Mouse (Mus musculus) A20 (cell line): ENCODE data around the gene Ccm2.

Source experiments
- DNase-seq: peaks from one replicate; pipeline ENCODE4 v3.0.0-alpha.2; 2011; ENCODE audit warnings: low read depth, low spot score

Gene Ccm2

DNA sequence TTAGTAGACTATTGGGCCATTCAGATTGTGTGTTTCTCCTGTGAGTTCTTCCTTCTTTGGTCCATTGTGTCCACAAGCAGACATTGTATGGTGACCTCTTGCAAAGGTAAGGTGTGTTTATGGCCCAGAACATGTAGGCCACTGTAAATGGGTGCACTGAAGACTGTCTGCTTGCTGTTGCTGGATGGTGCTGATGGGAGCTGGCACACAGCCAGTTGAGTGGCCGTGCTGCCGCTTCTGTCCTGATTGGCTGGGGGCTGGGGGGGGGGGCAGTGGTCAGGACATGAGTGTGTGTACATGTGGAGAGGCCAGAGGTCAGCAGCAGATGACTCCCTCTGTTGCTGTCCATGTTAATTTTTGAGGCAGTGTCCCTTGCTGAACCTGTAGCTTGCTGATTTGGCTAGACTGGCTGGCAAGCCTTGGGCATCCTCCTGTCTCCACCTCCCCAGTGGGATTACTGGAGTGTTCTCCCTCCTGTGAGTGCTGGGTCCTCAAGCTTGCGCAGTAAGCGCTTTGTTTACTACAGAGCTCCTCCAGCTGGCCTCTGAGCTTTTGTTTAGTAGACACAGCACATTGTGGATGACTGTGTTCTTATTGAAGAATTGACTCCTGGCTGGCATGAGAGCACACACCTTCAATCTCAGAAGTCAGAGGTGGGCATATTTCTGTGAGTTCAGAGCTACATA is 33.5 kb downstream of the Ccm2 start:
- no peak for DNase-seq

DNA sequence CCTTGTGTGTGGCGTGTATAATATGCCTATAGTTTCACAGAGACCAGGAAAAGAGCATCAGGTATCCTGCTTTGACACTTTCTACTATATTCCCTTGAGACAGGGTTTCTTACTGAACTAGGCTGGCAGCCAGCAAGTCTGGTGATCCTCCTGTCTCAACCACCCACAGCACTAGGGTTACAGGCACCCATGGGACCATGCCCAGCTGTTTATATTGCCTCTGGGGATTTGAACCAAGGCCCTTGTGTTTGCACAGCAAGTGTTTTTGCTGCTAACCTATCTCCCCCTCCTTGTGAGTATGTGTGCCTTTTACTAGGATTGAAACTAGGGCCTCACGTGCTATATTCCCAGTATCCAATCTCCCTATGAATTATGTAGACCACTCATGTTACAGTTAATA is 34.9 kb downstream of the Ccm2 start:
- DNase-seq: peak; percentile 63

GRCm38 (mm10) chr11:6585748-6586147 is 39.1 kb downstream of the Ccm2 start:
- DNase-seq: peak; percentile 64

DNA sequence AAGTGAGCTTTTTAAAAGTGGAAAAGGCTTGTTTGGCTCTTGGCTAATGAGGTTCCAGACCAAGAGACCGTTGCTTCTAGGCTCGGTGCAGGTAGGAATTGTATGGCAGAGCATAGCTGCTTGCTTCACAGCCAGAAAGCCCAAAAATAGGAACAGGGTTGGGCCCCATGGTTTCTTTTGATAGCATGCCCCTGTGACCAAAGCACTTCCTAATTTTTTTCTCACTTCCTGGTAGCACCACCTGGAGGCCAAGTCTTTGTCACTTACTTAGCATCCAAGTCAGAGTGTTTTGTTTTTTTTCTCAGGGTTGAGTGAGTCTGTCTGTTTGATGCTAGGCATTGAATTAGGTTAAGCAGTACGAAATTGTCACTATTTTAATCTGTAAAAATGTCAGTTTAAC is 40.0 kb downstream of the Ccm2 start:
- peak; percentile 92 for DNase-seq

- DNase-seq: peak; percentile 91
Measured at GRCm38 (mm10) chr11:6587249-6587940, 40.7 kb downstream of the Ccm2 start.

DNA sequence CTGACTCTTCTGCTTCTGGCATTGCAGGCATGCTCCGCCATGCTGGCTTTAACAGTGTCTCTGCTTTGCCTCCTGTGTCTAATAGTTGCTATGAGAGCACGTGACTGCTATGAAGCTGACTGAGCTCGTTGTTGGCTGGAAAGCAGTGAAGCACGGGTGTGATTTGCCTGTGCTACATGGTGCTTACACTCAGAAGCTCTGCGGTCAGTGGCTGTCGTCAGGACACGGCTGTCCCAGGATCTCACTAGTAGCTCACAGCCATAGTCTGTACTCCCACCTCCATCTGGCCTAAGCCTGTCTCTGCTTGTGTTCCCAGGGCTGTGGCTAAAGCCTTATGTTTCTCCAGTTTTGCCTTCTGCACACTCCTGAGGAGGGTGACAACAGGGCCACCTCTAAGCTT is 41.6 kb downstream of the Ccm2 start:
- DNase-seq: peak; percentile 84

DNA sequence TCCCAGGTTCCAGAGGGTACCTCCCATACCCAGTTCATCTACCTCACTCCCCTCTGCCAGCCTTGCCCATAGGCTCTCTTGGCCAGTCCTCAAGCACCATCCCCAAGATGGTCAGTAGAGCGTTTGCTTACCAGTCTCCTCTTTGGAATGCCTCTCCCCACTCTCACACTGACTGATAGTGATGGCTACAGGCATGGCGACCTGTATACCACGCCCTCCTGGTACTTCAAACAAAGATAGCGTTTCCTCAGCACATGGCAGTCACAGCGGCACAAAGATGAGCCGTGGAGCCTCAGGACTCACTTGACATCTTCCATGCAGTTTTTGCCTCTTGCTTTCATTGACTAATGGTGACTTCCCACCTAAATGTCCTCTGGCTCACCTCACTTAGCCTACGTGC is 43.2 kb downstream of the Ccm2 start:
- DNase-seq: no peak

GRCm38 (mm10) chr11:6590933-6591675 is 44.4 kb downstream of the Ccm2 start:
- DNase-seq: no peak

DNA sequence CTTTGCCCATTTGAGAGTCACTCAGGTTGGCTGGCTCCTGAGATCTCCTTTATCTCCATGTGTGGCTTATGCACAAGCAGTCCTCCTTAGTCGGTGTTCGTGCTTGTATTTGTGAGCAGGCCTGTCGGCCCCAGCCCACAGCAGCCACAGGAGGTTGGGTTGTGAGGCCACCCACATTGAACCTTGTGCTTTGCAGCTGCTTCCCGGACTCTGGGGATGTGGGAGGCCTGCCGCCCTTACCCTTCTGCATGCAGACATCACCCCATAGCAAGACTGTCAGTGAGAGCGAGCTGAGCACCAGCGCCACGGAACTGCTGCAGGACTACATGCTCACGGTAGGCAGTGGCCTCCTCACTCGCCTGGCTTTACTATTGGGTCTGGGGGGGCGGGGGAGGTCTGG is 46.7 kb downstream of the Ccm2 start:
- no peak for DNase-seq

DNA sequence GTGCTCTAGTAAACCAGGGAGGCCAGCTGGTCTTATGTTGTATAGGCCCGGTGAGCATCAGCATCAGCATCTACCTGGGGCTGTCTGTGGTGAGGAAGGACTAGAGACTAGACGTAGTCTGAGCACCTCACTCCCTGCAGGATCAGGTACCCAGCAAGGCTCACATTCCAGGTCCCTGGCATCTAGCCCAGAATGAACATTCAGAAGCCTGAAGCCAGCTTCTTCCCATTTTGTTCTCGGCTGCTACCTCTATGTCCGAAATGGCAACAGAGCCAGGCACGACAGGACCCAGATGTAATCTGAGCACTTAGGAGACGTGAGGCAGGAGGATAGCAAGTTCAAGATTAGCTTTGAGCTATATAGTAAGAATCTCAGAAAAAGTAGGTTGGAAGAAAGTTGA is 48.2 kb downstream of the Ccm2 start:
- DNase-seq: no peak

DNA sequence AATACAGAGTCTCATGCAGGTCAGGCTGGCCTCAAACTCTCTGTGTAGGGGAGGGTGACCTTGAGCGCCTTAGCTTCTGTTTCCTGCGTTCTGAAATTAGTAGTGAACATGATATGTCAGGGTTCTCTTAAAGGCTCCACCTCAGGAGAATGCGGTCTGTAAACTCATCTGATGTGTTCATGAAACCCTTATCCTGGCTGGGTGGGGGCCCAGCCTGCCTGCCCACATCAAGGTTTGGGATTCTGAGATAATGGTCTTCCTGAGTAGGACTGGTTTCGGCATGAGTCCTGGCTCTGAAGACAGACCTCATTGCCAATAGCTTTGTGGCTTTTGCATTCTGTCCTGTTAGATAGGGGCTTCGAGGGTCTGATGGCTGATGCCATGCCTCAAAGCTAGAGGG is 48.7 kb downstream of the Ccm2 start:
- no peak for DNase-seq

GRCm38 (mm10) chr11:6596205-6596604 is 49.5 kb downstream of the Ccm2 start:
- DNase-seq: no peak

GRCm38 (mm10) chr11:6596616-6597015 is 49.9 kb downstream of the Ccm2 start:
- DNase-seq: no peak

- DNase-seq: no peak
Measured at GRCm38 (mm10) chr11:6597523-6597922, 50.8 kb downstream of the Ccm2 start.

GRCm38 (mm10) chr11:6598191-6598889 is 51.7 kb downstream of the Ccm2 start:
- no peak for DNase-seq

DNA sequence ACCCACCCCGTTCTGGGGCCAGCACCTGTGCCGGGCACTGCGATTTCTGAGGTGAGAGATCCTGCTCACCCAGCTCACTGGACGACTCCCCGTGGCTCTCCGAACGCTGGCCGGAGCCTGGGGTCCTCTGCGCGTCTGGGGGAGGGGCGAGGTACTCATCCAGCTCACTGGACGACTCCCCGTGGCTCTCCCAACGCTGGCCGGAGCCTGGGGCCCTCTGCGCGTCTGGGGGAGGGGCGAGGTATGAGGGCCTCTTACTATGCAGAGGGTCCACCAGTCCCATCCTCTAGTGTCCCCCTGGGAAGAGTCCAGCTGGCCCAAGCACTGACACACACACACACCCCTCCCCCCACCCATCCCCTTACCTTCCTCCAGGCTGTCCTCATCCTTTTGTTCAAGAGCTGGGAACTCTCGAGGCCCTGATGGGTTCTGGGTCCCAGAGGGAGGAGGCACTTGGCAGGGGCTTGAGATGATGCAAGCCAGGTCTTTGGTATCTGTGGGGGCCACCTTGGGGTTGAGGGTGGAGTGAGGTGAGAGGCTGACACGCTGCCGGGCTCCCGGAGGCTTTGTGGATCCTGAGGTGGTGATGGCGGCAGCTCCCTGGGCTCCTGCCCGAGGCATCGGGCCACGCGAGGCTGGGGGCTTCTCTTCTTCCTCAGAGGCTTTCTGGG is 52.5 kb downstream of the Ccm2 start:
- no peak for DNase-seq

DNA sequence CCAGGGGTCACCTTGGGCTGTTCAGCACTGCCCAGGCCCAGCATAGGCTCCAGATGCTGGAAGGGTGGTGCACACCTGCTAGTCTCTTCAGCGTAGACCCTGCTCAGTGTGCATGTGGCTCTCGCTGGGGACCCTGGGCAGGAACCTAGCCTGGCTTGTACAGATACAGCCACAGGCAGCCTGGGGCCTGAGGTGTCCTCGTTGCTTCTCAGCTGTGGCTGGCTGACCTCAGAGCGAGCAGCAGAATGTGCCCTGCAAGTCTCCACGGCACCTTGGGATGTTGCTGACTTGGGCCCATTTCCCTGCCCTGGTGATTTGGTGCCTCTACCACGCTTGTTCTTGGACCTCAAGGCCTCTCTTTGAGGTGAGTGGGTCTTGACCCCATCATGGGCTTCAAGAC is 53.1 kb downstream of the Ccm2 start:
- DNase-seq: no peak

DNA sequence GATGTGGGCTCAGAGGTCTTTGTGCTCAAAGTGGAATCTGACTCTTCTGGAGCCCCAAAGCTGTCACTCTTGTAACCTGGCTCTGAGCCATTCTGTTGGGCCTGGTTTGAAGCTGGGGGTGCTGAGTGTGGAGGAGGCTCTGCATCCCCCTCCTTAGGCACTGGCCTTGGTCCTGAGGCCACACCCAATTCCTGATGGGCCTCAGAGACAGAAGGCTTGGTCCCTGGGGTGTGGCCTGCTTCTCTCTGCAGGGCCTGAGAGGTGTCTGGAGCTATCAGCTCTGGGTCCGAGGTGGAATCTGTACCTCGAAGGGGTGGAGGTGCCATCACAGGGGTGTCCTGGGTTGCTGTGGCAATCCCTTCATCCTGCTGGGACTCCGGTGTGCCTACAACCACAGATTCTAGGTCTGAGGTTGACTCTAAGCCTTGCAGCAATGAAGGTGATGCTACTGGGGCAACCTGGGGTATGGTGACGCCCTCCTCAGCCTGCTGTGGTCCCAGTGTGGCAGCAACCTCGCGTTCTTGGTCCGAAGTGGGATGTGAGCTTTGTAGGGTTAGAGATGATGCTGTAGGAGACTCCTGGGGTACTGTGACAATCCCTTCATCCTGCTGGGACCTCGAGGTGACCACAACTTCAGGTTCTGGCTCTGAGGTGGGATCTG is 53.7 kb downstream of the Ccm2 start:
- DNase-seq: no peak

DNA sequence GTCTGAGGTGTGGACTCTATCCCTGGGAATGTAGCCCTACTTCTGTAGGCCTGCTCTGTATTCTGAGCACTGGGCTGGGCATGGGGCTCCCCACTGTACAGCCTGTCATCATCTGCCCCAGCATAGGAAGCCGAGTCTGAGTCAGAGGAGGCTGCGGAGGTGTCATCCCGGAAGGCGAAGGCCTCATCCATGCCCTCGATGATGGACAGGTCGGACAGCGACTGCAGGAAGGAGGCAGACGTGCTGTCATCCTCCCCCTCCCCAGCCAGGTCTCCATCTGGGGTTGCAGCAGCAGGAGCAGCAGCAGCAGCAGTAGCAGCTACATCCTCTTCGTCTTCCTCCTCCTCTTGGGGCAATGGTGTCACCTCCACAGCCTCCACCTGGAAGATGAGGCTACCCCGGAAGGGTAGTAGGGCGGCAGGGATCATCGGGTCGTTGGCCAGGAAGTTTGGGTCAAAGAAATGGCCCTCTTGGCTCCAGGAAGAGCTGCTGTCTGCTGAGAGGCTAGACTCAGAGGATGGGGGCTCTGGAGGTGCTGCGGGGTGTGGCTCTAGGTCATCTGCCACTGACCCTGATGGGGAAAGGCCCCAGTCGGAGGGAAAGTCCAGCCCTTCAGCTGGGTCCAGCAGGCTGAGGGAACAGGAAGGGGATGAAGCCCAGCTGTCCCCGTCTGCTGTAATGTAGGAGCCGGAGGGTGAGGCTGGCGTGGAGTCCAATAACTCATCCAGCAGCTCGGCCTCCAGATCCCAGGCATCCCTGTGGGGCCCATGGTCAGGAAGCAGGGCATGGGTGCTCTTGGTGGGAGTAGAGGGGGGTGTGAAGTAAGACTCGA is 55.2 kb downstream of the Ccm2 start:
- DNase-seq: no peak

DNA sequence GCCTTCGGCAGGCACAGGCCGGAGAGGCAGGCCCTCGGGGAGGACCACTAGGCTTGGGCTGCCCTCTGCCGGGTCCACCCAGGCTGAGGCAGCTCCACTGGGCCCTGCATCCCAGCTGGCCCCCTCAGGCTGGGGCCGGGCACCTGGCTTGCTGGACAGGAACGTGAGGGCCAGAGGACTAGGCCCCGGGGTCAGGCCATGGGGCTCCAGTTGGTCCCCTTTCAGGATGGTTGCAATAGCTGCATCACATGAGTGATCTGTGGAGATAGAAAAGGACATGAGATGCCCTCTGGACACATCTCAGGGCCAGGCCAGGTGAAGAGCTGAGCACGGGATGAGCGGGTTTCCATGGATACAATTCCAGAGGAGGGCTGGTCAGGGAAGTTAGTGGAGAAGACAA is 56.0 kb downstream of the Ccm2 start:
- DNase-seq: no peak
